Mouse (Mus musculus) C2C12 (cell line): Measurements from ENCODE around the gene Nyap2.

Source experiments
- CTCF ChIP-seq: IDR thresholded peaks from one replicate; pipeline ENCODE4 v1.5.1; 2011; ENCODE audit not compliant: control insufficient read depth, insufficient read depth, insufficient read length
- FOSL1 ChIP-seq: IDR thresholded peaks from one replicate; pipeline ENCODE4 v1.8.0; 2011; ENCODE audit warnings: mild to moderate bottlenecking, low read length; ENCODE audit not compliant: poor library complexity, insufficient read depth, severe bottlenecking
- MAX ChIP-seq: IDR thresholded peaks from one replicate; pipeline ENCODE4 v1.6.1; 2011; ENCODE audit warnings: mild to moderate bottlenecking, control low read depth
- MYOD1 ChIP-seq: IDR thresholded peaks from one replicate; pipeline ENCODE4 v1.6.1; 2011; ENCODE audit warnings: low read depth; ENCODE audit not compliant: control insufficient read depth, insufficient read length

GRCm38 (mm10) chr1:81077665-81078314 is 1.0 kb downstream of the Nyap2 start:
- TF ChIP-seq CTCF = no peak
- no peak for TF ChIP-seq FOSL1
- no peak for TF ChIP-seq MAX
- no peak for TF ChIP-seq MYOD1
